ENCODE assay signal across 8 mouse cellular contexts in genomic region chr11:8781308-8782140, GRCm38 (mm10).
DNase-seq lines count a peak whose midpoint lies in the region; ATAC-seq and TF ChIP-seq lines count a peak whose summit lies in the region.
"Had no signal": no experiment of that assay in that cellular context is flagged by ENCODE, and none has a peak within 500 bp of the region (broad histone marks: within the 10 kb centered on the region; RNA-seq: fewer than 3 reads in every experiment).

No protein-coding gene starts in this region.

- peak; percentile 68; the same call in 1 of the 2 replicates for ATAC-seq in stomach, postnatal 0 days (ENCODE audit: low FRiP score, low TSS enrichment)

- H3K4me3 ChIP-seq in stomach, postnatal 0 days (ENCODE audit: low read depth, low read length): no peak overlapping the region
- no peak overlapping the region for H3K4me3 ChIP-seq in embryonic facial prominence, embryonic 10.5 days

- no peak for TF ChIP-seq EP300 in stomach, postnatal 0 days (optimal IDR thresholded peaks at IDR 0.05)

- peak; percentile 6 for DNase-seq in urinary bladder, postnatal 14 days (ENCODE audit: low spot score)
- DNase-seq in urinary bladder, postnatal 36 days (ENCODE audit: low spot score in 2 of 2): no peak
- DNase-seq in heart, postnatal 10 days: peak; percentile 38 to 41
- peak; percentile 64 for DNase-seq in kidney, postnatal 14 days
- no peak for DNase-seq in stomach, postnatal 0 days (ENCODE audit: low spot score)
- DNase-seq in layer of hippocampus, adult 9-11 months: no peak
- no peak for DNase-seq in embryonic facial prominence, embryonic 10.5 days (ENCODE audit: low spot score)
- DNase-seq: thymus, postnatal 36 days had no signal

- H3K9ac ChIP-seq in stomach, postnatal 0 days (ENCODE audit: low read length): no peak overlapping the region

- no peaks in the 10 kb centered on the region for H3K36me3 ChIP-seq in stomach, postnatal 0 days (ENCODE audit: control insufficient read depth, insufficient read depth, low read length)
- H3K36me3 ChIP-seq in embryonic facial prominence, embryonic 10.5 days (replicated peaks): no peaks in the 10 kb centered on the region

- no peaks in the 10 kb centered on the region for H3K27me3 ChIP-seq in stomach, postnatal 0 days (ENCODE audit: control insufficient read depth, insufficient read depth, low read length)
- no peaks in the 10 kb centered on the region for H3K27me3 ChIP-seq in embryonic facial prominence, embryonic 10.5 days (replicated peaks; ENCODE audit: low read depth, poor library complexity, severe bottlenecking)

- 33% methylated on average over 10 of the region's 10 CpGs for WGBS in stomach, postnatal 0 days
- WGBS in embryonic facial prominence, embryonic 10.5 days: 90% methylated on average over 10 of the region's 10 CpGs

- H3K4me1 ChIP-seq in stomach, postnatal 0 days (replicated peaks; ENCODE audit: control insufficient read depth, insufficient read depth): peaks cover 5% of the 10 kb centered on the region; the same call in 1 of the 2 replicates
- H3K4me1 ChIP-seq in embryonic facial prominence, embryonic 10.5 days: no peaks in the 10 kb centered on the region

- TF ChIP-seq CTCF in stomach, postnatal 0 days (IDR thresholded peaks at IDR 0.05; ENCODE audit: low read depth): no peak

- no peak overlapping the region for H3K4me2 ChIP-seq in stomach, postnatal 0 days (replicated peaks; ENCODE audit: low read depth)

- intact Hi-C loops in heart, postnatal 10 days (cut with DNase I): no loop called here

- H3K27ac ChIP-seq in stomach, postnatal 0 days (replicated peaks): no peak overlapping the region; the same call in 1 of the 2 replicates
- H3K27ac ChIP-seq in embryonic facial prominence, embryonic 10.5 days (replicated peaks): no peak overlapping the region

- no peaks in the 10 kb centered on the region for H3K9me3 ChIP-seq in stomach, postnatal 0 days (ENCODE audit: control insufficient read depth, low read length)
- no peaks in the 10 kb centered on the region for H3K9me3 ChIP-seq in embryonic facial prominence, embryonic 10.5 days

Comparison
In these comparisons a context has a peak if more than half of its experiments do, and no peak if none do; other contexts are left out.
1. DNase-seq: peak in urinary bladder, postnatal 14 days (single experiment), heart, postnatal 10 days (2 of 2) and kidney, postnatal 14 days (single experiment); none in urinary bladder, postnatal 36 days (0 of 2), stomach, postnatal 0 days (single experiment), layer of hippocampus, adult 9-11 months (single experiment) and embryonic facial prominence, embryonic 10.5 days (single experiment).